Mouse (Mus musculus) erythroid progenitor cell, adult 5-6 weeks (primary cell): ENCODE results near the gene Rai1. TPM values are rescaled to one million over a fixed set of nuclear protein-coding genes. Genes with fewer than 3 reads are reported as not detected.

Source experiments
- ATAC-seq: replicated peaks from 2 replicates; pipeline ENCODE4 v1.8.0; 2016; ENCODE audit warnings: moderate number of reproducible peaks, mild to moderate bottlenecking, moderate TSS enrichment, inconsistent platforms; ENCODE audit not compliant: poor library complexity, low FRiP score, severe bottlenecking
- total RNA-seq, 2 experiments: library from RNA; stranded (forward) in 1 of 2; stranded (reverse) in 1 of 2; fragments of 150-400 nt in 1 of 2; fragments of 186-747, 209-891 nt in 1 of 2; gene quantifications; 2 replicates each; pipeline versions ENCODE4 v1.2.3 to v1.2.4; 2015 to 2017; ENCODE audit warnings: low replicate concordance in 2 of 2

The Rai1 gene
- total RNA-seq, 2 experiments from 2014 or later, result 3.0 to 7.1 TPM

GRCm38 (mm10) chr11:60185396-60186231 lies 80.8 kb downstream of the Rai1 start:
- ATAC-seq, result no peak

- no peak for ATAC-seq
Measured at GRCm38 (mm10) chr11:60187070-60187469, 82.3 kb downstream of the Rai1 start.

GRCm38 (mm10) chr11:60188275-60188853 lies 83.6 kb downstream of the Rai1 start:
- ATAC-seq, result no peak

GRCm38 (mm10) chr11:60189501-60190040 lies 84.8 kb downstream of the Rai1 start:
- no peak for ATAC-seq

- no peak for ATAC-seq
Measured at GRCm38 (mm10) chr11:60190055-60190641, 85.3 kb downstream of the Rai1 start.

GRCm38 (mm10) chr11:60192534-60192933 lies 87.7 kb downstream of the Rai1 start:
- no peak for ATAC-seq

GRCm38 (mm10) chr11:60193556-60193955 lies 88.7 kb downstream of the Rai1 start:
- no peak for ATAC-seq

GRCm38 (mm10) chr11:60195108-60195507 lies 90.3 kb downstream of the Rai1 start:
- ATAC-seq, result no peak

GRCm38 (mm10) chr11:60196344-60196743 lies 91.5 kb downstream of the Rai1 start:
- ATAC-seq, result no peak

- no peak for ATAC-seq
Measured at GRCm38 (mm10) chr11:60197998-60198619, 93.3 kb downstream of the Rai1 start.

- ATAC-seq, result no peak
Measured at GRCm38 (mm10) chr11:60198651-60199050, 93.8 kb downstream of the Rai1 start.

GRCm38 (mm10) chr11:60199702-60200184 lies 94.9 kb downstream of the Rai1 start:
- peak; percentile 76 for ATAC-seq

GRCm38 (mm10) chr11:60200384-60200783 lies 95.6 kb downstream of the Rai1 start:
- ATAC-seq, result no peak

GRCm38 (mm10) chr11:60202710-60203638 lies 98.2 kb downstream of the Rai1 start:
- no peak for ATAC-seq

- ATAC-seq, result no peak
Measured at GRCm38 (mm10) chr11:60205026-60205425, 100.2 kb downstream of the Rai1 start.

GRCm38 (mm10) chr11:60206207-60206606 lies 101.4 kb downstream of the Rai1 start:
- ATAC-seq, result no peak

GRCm38 (mm10) chr11:60208201-60208600 lies 103.4 kb downstream of the Rai1 start:
- no peak for ATAC-seq

GRCm38 (mm10) chr11:60208712-60209111 lies 103.9 kb downstream of the Rai1 start:
- ATAC-seq, result no peak
